Mouse (Mus musculus): ENCODE data around the gene Ptges2. TPM values are rescaled to one million over a fixed set of nuclear protein-coding genes. Genes with fewer than 3 reads are reported as not detected.

Gene Ptges2
- total and polyA plus RNA-seq, 3 experiments, result 30.4 to 396 (median 47.0) TPM

GRCm38 (mm10) chr2:32423481-32424331, 28.0 kb downstream of the Ptges2 start:
- no peak overlapping the region for H3K27ac ChIP-seq (ENCODE audit: control insufficient read depth, low read depth, low read length)
- no peaks in the 10 kb centered on the region for H3K27me3 ChIP-seq (ENCODE audit: control insufficient read depth in 1 of 2, insufficient read depth in 2 of 2, low read length in 2 of 2)
- H3K36me3 ChIP-seq (ENCODE audit: control insufficient read depth in 1 of 2, insufficient read depth in 2 of 2, low read length in 2 of 2), result peaks cover 0 to 37% of the 10 kb centered on the region in 2 experiments; a peak in 3 of 4 replicates
- peak; percentile 86 for DNase-seq (ENCODE audit: low read depth, low spot score)
- no peak overlapping the region for H3K4me3 ChIP-seq (ENCODE audit: control insufficient read depth in 1 of 2, insufficient read depth in 1 of 2, low read depth in 2 of 2, low read length in 2 of 2)
- no peak for TF ChIP-seq GATA1 (IDR thresholded peaks at IDR 0.05; ENCODE audit: low read depth, low read length)
- TF ChIP-seq HCFC1 (IDR thresholded peaks at IDR 0.05; ENCODE audit: low read depth, low read length), result 0 out of 2 replicates have a peak, but pooled peaks have one; percentile 52
- peak; percentile 96 for TF ChIP-seq ZNF384 (IDR thresholded peaks at IDR 0.05; ENCODE audit: low read depth, low read length)
- TF ChIP-seq SIN3A (IDR thresholded peaks at IDR 0.05; ENCODE audit: low read length), result peak; percentile 72
- TF ChIP-seq ETS1 (IDR thresholded peaks at IDR 0.05; ENCODE audit: low read depth, low read length), result peak; percentile 41; the same call in 1 of the 2 replicates
- no peak for TF ChIP-seq MAX (IDR thresholded peaks at IDR 0.05; ENCODE audit: low read length)
- H3K79me2 ChIP-seq (ENCODE audit: control insufficient read depth, insufficient read depth, low read length, poor library complexity), result peaks cover 15% of the 10 kb centered on the region
- no peak overlapping the region for H3K9ac ChIP-seq (ENCODE audit: control insufficient read depth, low read depth, low read length, poor library complexity, severe bottlenecking)
- H3K9me3 ChIP-seq (replicated peaks; ENCODE audit: insufficient read depth, low read length), result no peaks in the 10 kb centered on the region
- peaks cover 26 to 38% of the 10 kb centered on the region in 2 experiments for H3K4me1 ChIP-seq (ENCODE audit: control insufficient read depth in 1 of 2, insufficient read depth in 2 of 2, low read length in 2 of 2)

- no peak overlapping the region for H3K9ac ChIP-seq (ENCODE audit: control insufficient read depth, low read depth, low read length, poor library complexity, severe bottlenecking)
- peaks cover 26 to 44% of the 10 kb centered on the region in 2 experiments for H3K4me1 ChIP-seq (ENCODE audit: control insufficient read depth in 1 of 2, insufficient read depth in 2 of 2, low read length in 2 of 2)
- peaks cover 17% of the 10 kb centered on the region for H3K79me2 ChIP-seq (ENCODE audit: control insufficient read depth, insufficient read depth, low read length, poor library complexity)
- DNase-seq (ENCODE audit: low read depth, low spot score), result no peak
- H3K27me3 ChIP-seq (ENCODE audit: control insufficient read depth in 1 of 2, insufficient read depth in 2 of 2, low read length in 2 of 2), result no peaks in the 10 kb centered on the region
- no peaks in the 10 kb centered on the region for H3K9me3 ChIP-seq (replicated peaks; ENCODE audit: insufficient read depth, low read length)
- peaks cover 0 to 37% of the 10 kb centered on the region in 2 experiments; a peak in 3 of 4 replicates for H3K36me3 ChIP-seq (ENCODE audit: control insufficient read depth in 1 of 2, insufficient read depth in 2 of 2, low read length in 2 of 2)
- no peak overlapping the region for H3K27ac ChIP-seq (ENCODE audit: control insufficient read depth, low read depth, low read length)
- no peak overlapping the region for H3K4me3 ChIP-seq (ENCODE audit: control insufficient read depth in 1 of 2, insufficient read depth in 1 of 2, low read depth in 2 of 2, low read length in 2 of 2)
- TF ChIP-seq GATA1 (IDR thresholded peaks at IDR 0.05; ENCODE audit: low read depth, low read length) (0 out of 2 replicates have a peak, but pooled peaks have one; percentile 21), EP300 (IDR thresholded peaks at IDR 0.05; ENCODE audit: low read depth in 1 of 2, low read length in 2 of 2) (0 out of 4 replicates have a peak, but pooled peaks of 1 of the 2 experiments have one; percentile 9), MAFK (IDR thresholded peaks at IDR 0.05; ENCODE audit: borderline replicate concordance, low read depth, low read length) (no peak)
Measured at GRCm38 (mm10) chr2:32424796-32425195, 29.1 kb downstream of the Ptges2 start.

GRCm38 (mm10) chr2:32425568-32425967, 29.9 kb downstream of the Ptges2 start:
- Histone ChIP-seq H3K27me3 (ENCODE audit: control insufficient read depth in 1 of 2, insufficient read depth in 2 of 2, low read length in 2 of 2) (no peaks in the 10 kb centered on the region), H3K36me3 (ENCODE audit: control insufficient read depth in 1 of 2, insufficient read depth in 2 of 2, low read length in 2 of 2) (peaks cover 0 to 37% of the 10 kb centered on the region in 2 experiments; a peak in 2 of 4 replicates), H3K4me3 (ENCODE audit: control insufficient read depth in 1 of 2, insufficient read depth in 1 of 2, low read depth in 2 of 2, low read length in 2 of 2) (no peak overlapping the region), H3K79me2 (ENCODE audit: control insufficient read depth, insufficient read depth, low read length, poor library complexity) (peaks cover 17% of the 10 kb centered on the region), H3K27ac (ENCODE audit: control insufficient read depth, low read depth, low read length) (no peak overlapping the region), H3K4me1 (ENCODE audit: control insufficient read depth in 1 of 2, insufficient read depth in 2 of 2, low read length in 2 of 2) (peaks cover 26 to 44% of the 10 kb centered on the region in 2 experiments), H3K9ac (ENCODE audit: control insufficient read depth, low read depth, low read length, poor library complexity, severe bottlenecking) (no peak overlapping the region), H3K9me3 (replicated peaks; ENCODE audit: insufficient read depth, low read length) (no peaks in the 10 kb centered on the region)
- TF ChIP-seq MYB (IDR thresholded peaks at IDR 0.05; ENCODE audit: low read depth, low read length) (no peak), MXI1 (IDR thresholded peaks at IDR 0.05; ENCODE audit: low read depth, low read length) (no peak), RCOR1 (IDR thresholded peaks at IDR 0.05; ENCODE audit: low read depth, low read length) (no peak), KAT2A (conservative IDR thresholded peaks at IDR 0.05; ENCODE audit: low read depth, low read length) (no peak), JUND (IDR thresholded peaks at IDR 0.05; ENCODE audit: low read depth, low read length) (no peak), ZMIZ1 (IDR thresholded peaks at IDR 0.05; ENCODE audit: low read depth, low read length) (no peak), MYC (IDR thresholded peaks at IDR 0.05; ENCODE audit: low read depth, low read length) (no peak), NRF1 (IDR thresholded peaks at IDR 0.05; ENCODE audit: insufficient read depth, low read depth, low read length, poor library complexity, severe bottlenecking) (no peak), TAL1 (IDR thresholded peaks at IDR 0.05; ENCODE audit: low read length) (no peak), HCFC1 (IDR thresholded peaks at IDR 0.05; ENCODE audit: low read depth, low read length) (no peak), UBTF (IDR thresholded peaks at IDR 0.05; ENCODE audit: borderline replicate concordance, insufficient read depth, low read depth, low read length) (no peak), CTCF (IDR thresholded peaks at IDR 0.05 in 2 of 3, conservative IDR thresholded peaks at IDR 0.05 in 1 of 3; ENCODE audit: control insufficient read depth in 1 of 3, insufficient read depth in 1 of 3, low read depth in 2 of 3, low read length in 3 of 3, poor library complexity in 1 of 3, severe bottlenecking in 1 of 3) (no peak), MEF2A (IDR thresholded peaks at IDR 0.05; ENCODE audit: extremely low read depth, insufficient replicate concordance, low read depth, low read length, poor library complexity, severe bottlenecking) (no peak), MAFK (IDR thresholded peaks at IDR 0.05; ENCODE audit: borderline replicate concordance, low read depth, low read length) (no peak), ZC3H11A (IDR thresholded peaks at IDR 0.05; ENCODE audit: low read depth, low read length) (no peak)
- DNase-seq (ENCODE audit: low read depth, low spot score), result no peak

All from MEL (cell line).